Mouse (Mus musculus): Measurements from ENCODE around the gene Cyp2c23. TPM values are rescaled to one million over a fixed set of nuclear protein-coding genes. Genes with fewer than 3 reads are reported as not detected.
A peak's percentile ranks its signal among the peaks of the same experiment; 100 is the strongest.

Gene Cyp2c23
- polyA plus RNA-seq, 1 experiment = 1.0 TPM

DNA sequence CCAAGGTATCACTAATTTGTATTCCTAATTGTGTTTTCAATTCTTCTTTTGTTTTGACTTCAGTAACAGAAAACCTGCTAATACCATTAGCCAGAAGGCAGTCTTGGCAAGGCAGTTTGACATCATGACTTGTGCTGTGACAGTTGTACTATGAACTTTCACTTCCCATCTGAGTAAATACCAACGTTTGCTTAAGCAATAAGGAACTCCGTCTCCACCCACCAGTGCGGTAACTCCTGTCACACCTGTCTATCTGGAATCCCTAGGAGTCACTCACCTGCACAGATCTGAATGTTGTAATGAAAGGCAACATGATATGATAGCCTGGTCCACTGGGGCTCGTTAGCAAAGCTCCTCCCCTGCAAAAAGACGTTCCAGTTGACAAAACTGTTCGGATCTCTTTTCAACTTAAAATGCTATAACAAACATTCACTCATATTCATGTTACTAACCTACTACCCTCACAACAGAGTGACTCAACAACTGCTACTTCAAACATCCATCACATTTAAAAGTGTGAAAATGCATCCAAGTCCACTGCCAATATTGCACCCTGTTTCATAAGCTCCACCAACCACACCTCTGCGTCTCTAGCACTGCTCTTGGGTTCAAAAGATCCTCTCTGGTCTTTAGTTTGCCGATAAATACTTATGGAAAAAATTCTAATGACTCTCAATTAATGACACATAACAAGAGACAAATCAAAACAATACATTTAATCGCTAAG lies 38.5 kb upstream of the Cyp2c23 start:
- peaks cover 2% of the 10 kb centered on the region for H3K4me1 ChIP-seq (ENCODE audit: control insufficient read depth, insufficient read depth, low read length)
- H3K27ac ChIP-seq (ENCODE audit: control insufficient read depth, insufficient read depth, low read depth, low read length, poor library complexity) = no peak overlapping the region
- WGBS = 43% methylated on average over 9 of the region's 9 CpGs
- peak overlapping the region; percentile 21 for H3K4me3 ChIP-seq (replicated peaks; ENCODE audit: control insufficient read depth, low read depth, low read length)
- TF ChIP-seq CTCF (IDR thresholded peaks at IDR 0.05; ENCODE audit: control insufficient read depth, insufficient read depth, low read length) (no peak), POLR2A (IDR thresholded peaks at IDR 0.05; ENCODE audit: borderline replicate concordance, control insufficient read depth, low read depth, low read length) (no peak)

DNA sequence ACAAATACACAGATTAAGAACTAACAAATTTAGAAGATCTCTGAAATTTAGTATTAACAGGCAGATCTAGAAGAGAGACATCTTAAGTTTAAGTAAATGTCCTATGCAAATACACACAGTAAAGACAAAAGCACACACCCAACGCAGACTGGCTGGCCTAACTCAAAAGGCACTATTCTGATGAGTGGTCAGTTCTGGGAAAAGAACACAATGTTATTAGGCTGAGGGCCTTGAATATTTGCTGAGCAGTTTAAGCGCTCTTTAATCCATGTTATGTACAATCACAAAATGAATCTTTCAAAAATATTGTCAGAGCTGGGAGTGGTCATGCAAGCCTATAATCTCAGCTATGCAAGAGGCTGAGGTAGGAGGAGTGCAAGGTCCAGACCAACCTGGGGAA lies 35.7 kb upstream of the Cyp2c23 start:
- no peak for TF ChIP-seq CTCF (IDR thresholded peaks at IDR 0.05; ENCODE audit: control insufficient read depth, insufficient read depth, low read length)
- TF ChIP-seq POLR2A (IDR thresholded peaks at IDR 0.05; ENCODE audit: borderline replicate concordance, control insufficient read depth, low read depth, low read length) = no peak
- peaks cover 2% of the 10 kb centered on the region for H3K4me1 ChIP-seq (ENCODE audit: control insufficient read depth, insufficient read depth, low read length)
- H3K4me3 ChIP-seq (replicated peaks; ENCODE audit: control insufficient read depth, low read depth, low read length) = no peak overlapping the region
- 86% methylated on average over 2 of the region's 2 CpGs for WGBS
- no peak overlapping the region for H3K27ac ChIP-seq (ENCODE audit: control insufficient read depth, insufficient read depth, low read depth, low read length, poor library complexity)

GRCm38 (mm10) chr19:44063773-44064172 lies 34.8 kb upstream of the Cyp2c23 start:
- peaks cover 2% of the 10 kb centered on the region for H3K4me1 ChIP-seq (ENCODE audit: control insufficient read depth, insufficient read depth, low read length)
- 85% methylated on average over 7 of the region's 7 CpGs for WGBS
- no peak overlapping the region for H3K4me3 ChIP-seq (replicated peaks; ENCODE audit: control insufficient read depth, low read depth, low read length)
- no peak for TF ChIP-seq CTCF (IDR thresholded peaks at IDR 0.05; ENCODE audit: control insufficient read depth, insufficient read depth, low read length)
- TF ChIP-seq POLR2A (IDR thresholded peaks at IDR 0.05; ENCODE audit: borderline replicate concordance, control insufficient read depth, low read depth, low read length) = no peak
- H3K27ac ChIP-seq (ENCODE audit: control insufficient read depth, insufficient read depth, low read depth, low read length, poor library complexity) = no peak overlapping the region

DNA sequence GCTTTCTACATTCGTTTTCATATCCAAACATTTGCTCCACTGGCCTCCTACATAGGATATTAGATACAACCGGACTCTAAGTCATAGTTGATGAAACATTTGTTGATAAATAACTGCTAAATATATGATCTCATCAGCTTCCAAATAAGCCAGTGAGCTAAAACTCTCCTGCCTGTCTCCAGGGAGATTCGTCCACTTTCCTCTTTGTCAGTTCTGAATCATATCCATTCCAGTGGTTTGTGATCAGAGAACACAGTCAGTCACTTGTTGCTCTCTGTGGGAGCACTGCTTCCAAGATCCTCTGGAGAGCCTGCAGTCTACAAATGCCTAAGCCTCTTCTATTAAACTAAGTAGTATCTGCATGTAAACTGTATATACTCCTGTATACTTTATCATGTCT lies 31.2 kb upstream of the Cyp2c23 start:
- Histone ChIP-seq H3K4me3 (replicated peaks; ENCODE audit: control insufficient read depth, low read depth, low read length) (no peak overlapping the region), H3K4me1 (ENCODE audit: control insufficient read depth, insufficient read depth, low read length) (no peaks in the 10 kb centered on the region), H3K27ac (ENCODE audit: control insufficient read depth, insufficient read depth, low read depth, low read length, poor library complexity) (no peak overlapping the region)
- 90% methylated on average over 3 of the region's 3 CpGs for WGBS
- no peak for TF ChIP-seq POLR2A (IDR thresholded peaks at IDR 0.05; ENCODE audit: borderline replicate concordance, control insufficient read depth, low read depth, low read length)
- TF ChIP-seq CTCF (IDR thresholded peaks at IDR 0.05; ENCODE audit: control insufficient read depth, insufficient read depth, low read length) = no peak

GRCm38 (mm10) chr19:44055173-44055826 lies 26.3 kb upstream of the Cyp2c23 start:
- 83% methylated on average over 4 of the region's 4 CpGs for WGBS

GRCm38 (mm10) chr19:44050388-44050787 lies 21.4 kb upstream of the Cyp2c23 start:
- Histone ChIP-seq H3K4me1 (ENCODE audit: control insufficient read depth, insufficient read depth, low read length) (no peaks in the 10 kb centered on the region), H3K4me3 (replicated peaks; ENCODE audit: control insufficient read depth, low read depth, low read length) (no peak overlapping the region), H3K27ac (ENCODE audit: control insufficient read depth, insufficient read depth, low read depth, low read length, poor library complexity) (no peak overlapping the region)
- TF ChIP-seq CTCF (IDR thresholded peaks at IDR 0.05; ENCODE audit: control insufficient read depth, insufficient read depth, low read length) = no peak
- no peak for TF ChIP-seq POLR2A (IDR thresholded peaks at IDR 0.05; ENCODE audit: borderline replicate concordance, control insufficient read depth, low read depth, low read length)
- 73% methylated on average over 4 of the region's 4 CpGs for WGBS

More at GRCm38 (mm10) chr19:44055173-44055826, 26.3 kb upstream of the Cyp2c23 start:
- no peak overlapping the region for H3K4me3 ChIP-seq (replicated peaks; ENCODE audit: control insufficient read depth, low read depth, low read length)
- no peaks in the 10 kb centered on the region for H3K4me1 ChIP-seq (ENCODE audit: control insufficient read depth, insufficient read depth, low read length)
- TF ChIP-seq CTCF (IDR thresholded peaks at IDR 0.05; ENCODE audit: control insufficient read depth, insufficient read depth, low read length) (no peak), POLR2A (IDR thresholded peaks at IDR 0.05; ENCODE audit: borderline replicate concordance, control insufficient read depth, low read depth, low read length) (no peak)
- H3K27ac ChIP-seq (ENCODE audit: control insufficient read depth, insufficient read depth, low read depth, low read length, poor library complexity) = no peak overlapping the region

DNA sequence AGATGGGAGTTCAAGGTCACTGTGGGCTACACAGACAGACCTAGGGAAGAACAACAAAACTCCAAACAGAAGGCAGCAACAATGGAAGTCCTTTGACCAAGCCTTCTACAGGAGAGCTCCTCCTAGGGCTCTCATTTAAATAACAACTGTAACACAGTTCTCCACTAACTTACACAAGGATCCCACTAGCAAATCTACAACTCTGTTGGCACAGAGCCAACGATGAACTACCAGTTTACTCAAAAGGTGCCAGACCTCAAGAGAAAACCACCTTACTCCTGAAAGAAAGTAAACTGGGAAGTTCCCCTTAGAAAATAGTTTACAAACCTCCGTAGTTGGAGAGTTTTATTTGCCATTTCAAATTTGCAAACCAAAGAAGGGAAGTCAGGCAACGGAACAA lies 20.3 kb upstream of the Cyp2c23 start:
- H3K4me3 ChIP-seq (replicated peaks; ENCODE audit: control insufficient read depth, low read depth, low read length) = no peak overlapping the region
- WGBS = 62% methylated on average over 3 of the region's 3 CpGs
- TF ChIP-seq CTCF (IDR thresholded peaks at IDR 0.05; ENCODE audit: control insufficient read depth, insufficient read depth, low read length) (no peak), POLR2A (IDR thresholded peaks at IDR 0.05; ENCODE audit: borderline replicate concordance, control insufficient read depth, low read depth, low read length) (no peak)
- no peak overlapping the region for H3K27ac ChIP-seq (ENCODE audit: control insufficient read depth, insufficient read depth, low read depth, low read length, poor library complexity)
- H3K4me1 ChIP-seq (ENCODE audit: control insufficient read depth, insufficient read depth, low read length) = no peaks in the 10 kb centered on the region

DNA sequence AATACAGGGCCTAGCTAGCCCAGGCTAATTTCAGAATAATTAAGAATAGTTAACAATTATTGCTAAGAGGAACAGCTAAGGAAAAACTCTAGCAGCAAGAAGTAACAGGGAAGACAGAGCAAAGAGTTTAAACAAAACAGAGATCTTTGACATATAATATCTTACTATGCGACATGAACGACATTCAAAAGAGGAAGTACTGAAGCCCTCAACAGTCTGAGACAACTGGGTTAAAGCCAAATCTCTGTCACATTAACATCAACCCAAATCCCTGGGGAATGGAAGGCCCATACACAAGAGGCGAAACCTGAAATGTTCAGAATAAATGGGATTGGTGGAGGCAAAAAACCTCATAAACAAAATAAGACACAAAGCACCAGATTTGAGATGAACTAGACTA lies 16.8 kb upstream of the Cyp2c23 start:
- Histone ChIP-seq H3K27ac (ENCODE audit: control insufficient read depth, insufficient read depth, low read depth, low read length, poor library complexity) (no peak overlapping the region), H3K4me1 (ENCODE audit: control insufficient read depth, insufficient read depth, low read length) (no peaks in the 10 kb centered on the region), H3K4me3 (replicated peaks; ENCODE audit: control insufficient read depth, low read depth, low read length) (no peak overlapping the region)
- TF ChIP-seq POLR2A (IDR thresholded peaks at IDR 0.05; ENCODE audit: borderline replicate concordance, control insufficient read depth, low read depth, low read length) (no peak), CTCF (IDR thresholded peaks at IDR 0.05; ENCODE audit: control insufficient read depth, insufficient read depth, low read length) (no peak)
- WGBS = 30% methylated on average over 3 of the region's 3 CpGs
